Mouse (Mus musculus) G1E (cell line): ENCODE measurements around the gene 4930518I15Rik. TPM values are rescaled to one million over a fixed set of nuclear protein-coding genes. Genes with fewer than 3 reads are reported as not detected.

Source experiments
- ATAC-seq: 2 replicates; pipeline ENCODE4 v1.8.0; 2016; ENCODE audit warnings: mild to moderate bottlenecking; ENCODE audit not compliant: insufficient number of reproducible peaks, poor library complexity, low FRiP score, severe bottlenecking; ENCODE audit errors: extremely low read depth
- DNase-seq: peaks from one replicate; pipeline ENCODE4 v3.0.0; 2012; ENCODE audit warnings: low spot score
- H3K27me3 ChIP-seq: 2 replicates; pipeline ENCODE4 v1.6.1; 2012; ENCODE audit warnings: mild to moderate bottlenecking, low read length, inconsistent platforms; ENCODE audit not compliant: insufficient read depth
- H3K36me3 ChIP-seq: replicated peaks from 2 replicates; pipeline ENCODE3; 2012; ENCODE audit warnings: mild to moderate bottlenecking, inconsistent platforms
- H3K4me1 ChIP-seq: 2 replicates; pipeline ENCODE4 v1.6.1; 2012; ENCODE audit warnings: low read depth, low read length, inconsistent platforms, mixed read lengths; ENCODE audit not compliant: insufficient read depth
- H3K4me3 ChIP-seq: 2 replicates; pipeline ENCODE4 v1.5.1; 2012; ENCODE audit warnings: low read depth, mild to moderate bottlenecking, inconsistent platforms, low read length, moderate library complexity, mixed read lengths
- H3K9me3 ChIP-seq: replicated peaks from 2 replicates; pipeline ENCODE4 v1.6.1; 2012; ENCODE audit warnings: inconsistent platforms
- CTCF ChIP-seq: IDR thresholded peaks from 2 replicates; pipeline ENCODE4 v1.5.1; 2012; ENCODE audit warnings: low read depth, low read length, inconsistent platforms, mixed read lengths
- GATA1 ChIP-seq: IDR thresholded peaks from 2 replicates; pipeline ENCODE4 v1.6.1; 2012; ENCODE audit warnings: borderline replicate concordance, low read length, inconsistent platforms, mixed read lengths
- GATA2 ChIP-seq: IDR thresholded peaks from 2 replicates; pipeline ENCODE4 v1.6.1; 2012; ENCODE audit warnings: low read depth, low read length, inconsistent platforms, borderline replicate concordance
- POLR2AphosphoS5 ChIP-seq: IDR thresholded peaks from 2 replicates; pipeline ENCODE4 v1.6.1; 2012; ENCODE audit warnings: low read depth, low read length, inconsistent platforms; ENCODE audit not compliant: insufficient replicate concordance
- TAL1 ChIP-seq: conservative IDR thresholded peaks from 2 replicates; pipeline ENCODE4 v1.6.1; 2012; ENCODE audit warnings: low read depth, low read length, inconsistent platforms, mixed read lengths
- polyA plus RNA-seq: library from polyadenylated mRNA; stranded (reverse); fragments of >175 nt; gene quantifications from 2 replicates; pipeline ENCODE4 v1.2.3, GENCODE M21; 2012
- total RNA-seq, 2 experiments: library from RNA; stranded (forward) in 1 of 2; stranded (reverse) in 1 of 2; fragments of 200-1000 nt in 1 of 2; fragments of >200 nt in 1 of 2; fragmentation: Nextera tagmentation in 1 of 2; gene quantifications; 2 replicates each; pipeline ENCODE4 v1.2.3; 2014 to 2017

Gene 4930518I15Rik
- total and polyA plus RNA-seq, 3 experiments = 0.09 to 4.2 (median 1.6) TPM

DNA sequence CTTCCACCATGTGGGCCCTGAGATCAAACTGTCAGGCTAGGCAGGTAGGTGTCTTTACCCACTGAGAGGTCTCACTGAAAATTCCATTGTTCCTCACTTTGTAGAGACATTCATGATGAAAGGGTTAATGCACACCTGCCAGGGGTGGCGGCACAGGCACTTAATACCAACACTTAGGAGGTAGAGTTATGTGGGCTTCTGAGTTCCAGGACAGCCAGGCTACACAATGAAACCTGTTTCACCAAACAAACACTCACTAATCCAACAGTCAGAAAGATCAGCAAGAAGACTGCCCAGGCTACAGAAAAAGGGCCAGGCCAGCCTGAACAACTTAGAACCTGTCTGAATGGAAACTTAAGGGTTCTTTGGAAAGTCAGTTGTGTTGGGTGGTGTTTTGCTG, 41.6 kb downstream of the 4930518I15Rik start:
- TF ChIP-seq GATA2 (no peak), TAL1 (no peak), CTCF (no peak), POLR2AphosphoS5 (no peak), GATA1 (no peak)
- H3K4me1 ChIP-seq = no peaks in the 10 kb centered on the region
- H3K4me3 ChIP-seq = no peak overlapping the region
- no peaks in the 10 kb centered on the region for H3K36me3 ChIP-seq
- ATAC-seq (no peak), DNase-seq (no peak)
- H3K27me3 ChIP-seq = peaks cover 27% of the 10 kb centered on the region
- H3K9me3 ChIP-seq = no peaks in the 10 kb centered on the region

DNA sequence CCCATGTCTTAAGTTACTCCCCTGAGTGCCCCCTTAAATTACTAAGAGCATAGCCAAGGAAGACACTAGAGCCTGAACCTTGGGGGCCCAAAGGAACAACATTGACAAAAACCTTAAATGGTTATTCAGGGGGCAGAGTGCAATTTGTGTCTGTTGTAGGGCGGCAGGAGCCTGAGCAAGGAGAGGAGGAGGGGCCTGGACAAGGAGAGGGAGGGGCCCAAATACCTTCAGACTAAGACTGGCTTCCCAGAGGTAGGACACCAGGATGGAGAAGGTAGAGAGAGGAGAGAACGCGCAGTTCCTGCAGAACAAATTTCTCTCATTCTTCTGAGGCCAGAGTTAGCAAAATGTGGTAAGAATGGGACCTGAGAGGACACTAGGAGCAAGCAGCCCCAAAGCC, 42.3 kb downstream of the 4930518I15Rik start:
- ATAC-seq (no peak), DNase-seq (no peak)
- TF ChIP-seq POLR2AphosphoS5 (no peak), CTCF (no peak), GATA2 (no peak), GATA1 (no peak), TAL1 (no peak)
- no peak overlapping the region for H3K4me3 ChIP-seq
- peaks cover 27% of the 10 kb centered on the region for H3K27me3 ChIP-seq
- H3K36me3 ChIP-seq = no peaks in the 10 kb centered on the region
- H3K4me1 ChIP-seq = no peaks in the 10 kb centered on the region
- H3K9me3 ChIP-seq = no peaks in the 10 kb centered on the region

GRCm38 (mm10) chr2:156814893-156815292, 42.9 kb downstream of the 4930518I15Rik start:
- no peak for ATAC-seq
- no peak for DNase-seq
- peaks cover 24% of the 10 kb centered on the region for H3K27me3 ChIP-seq
- TF ChIP-seq GATA2 = no peak
- no peak for TF ChIP-seq CTCF
- no peak for TF ChIP-seq GATA1
- no peak for TF ChIP-seq POLR2AphosphoS5
- no peak for TF ChIP-seq TAL1
- H3K4me3 ChIP-seq = no peak overlapping the region
- H3K36me3 ChIP-seq = no peaks in the 10 kb centered on the region
- no peaks in the 10 kb centered on the region for H3K9me3 ChIP-seq
- H3K4me1 ChIP-seq = peaks cover 3% of the 10 kb centered on the region; the same call in 1 of the 2 replicates

DNA sequence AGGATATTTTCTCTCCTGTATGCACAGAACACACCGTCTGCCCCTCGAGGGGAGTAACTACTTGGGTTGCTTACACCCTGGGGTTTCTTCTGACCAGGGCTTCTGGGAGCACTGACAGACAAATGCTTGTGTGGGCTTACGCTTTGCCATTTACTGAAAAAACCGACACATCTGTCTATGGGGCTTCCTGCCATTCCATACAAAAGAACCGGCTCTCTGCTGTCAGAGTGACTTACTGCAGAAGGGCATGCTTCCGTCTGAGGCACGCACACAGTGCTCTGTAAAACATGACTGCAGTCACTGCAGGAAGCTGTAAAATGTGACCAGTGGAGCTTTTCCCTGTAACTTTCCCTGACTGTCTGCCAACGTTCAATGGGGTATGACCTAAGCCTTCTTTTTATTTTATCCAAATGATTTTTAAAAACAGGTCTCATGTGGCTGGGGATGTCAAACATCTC, 43.4 kb downstream of the 4930518I15Rik start:
- TF ChIP-seq POLR2AphosphoS5 (no peak), GATA2 (no peak), TAL1 (no peak), CTCF (no peak), GATA1 (no peak)
- H3K4me1 ChIP-seq = peaks cover 8% of the 10 kb centered on the region; the same call in 1 of the 2 replicates
- H3K36me3 ChIP-seq = no peaks in the 10 kb centered on the region
- DNase-seq (no peak), ATAC-seq (no peak)
- no peaks in the 10 kb centered on the region for H3K9me3 ChIP-seq
- no peak overlapping the region for H3K4me3 ChIP-seq
- peaks cover 20% of the 10 kb centered on the region for H3K27me3 ChIP-seq

DNA sequence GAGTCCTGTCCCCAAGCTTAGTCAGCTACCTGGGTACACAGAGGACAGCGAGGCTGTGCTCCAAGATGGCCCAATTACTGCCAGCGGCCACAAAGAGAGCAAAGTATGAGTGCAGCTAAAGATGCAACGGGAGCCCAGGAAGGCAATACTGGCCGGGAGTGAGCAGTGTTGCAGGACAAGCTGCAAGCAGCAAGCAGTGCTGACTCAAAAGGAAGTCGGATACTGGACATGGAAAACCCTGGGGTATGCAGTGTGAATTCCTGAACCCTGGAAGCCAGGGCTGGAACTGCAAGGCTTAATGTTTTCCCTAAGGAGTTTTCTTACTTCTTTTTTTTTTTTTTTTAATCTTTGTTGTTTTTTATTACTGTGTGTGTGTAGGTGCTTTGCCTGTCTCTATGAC, 46.2 kb downstream of the 4930518I15Rik start:
- ATAC-seq (no peak), DNase-seq (no peak)
- Histone ChIP-seq H3K27me3 (peaks cover 8% of the 10 kb centered on the region; the same call in 1 of the 2 replicates), H3K9me3 (no peaks in the 10 kb centered on the region), H3K4me3 (no peak overlapping the region), H3K4me1 (peaks cover 20% of the 10 kb centered on the region; the same call in 1 of the 2 replicates), H3K36me3 (no peaks in the 10 kb centered on the region)
- TF ChIP-seq GATA1 = no peak
- TF ChIP-seq TAL1 = no peak
- no peak for TF ChIP-seq CTCF
- no peak for TF ChIP-seq GATA2
- TF ChIP-seq POLR2AphosphoS5 = no peak

GRCm38 (mm10) chr2:156810716-156811115, 47.0 kb downstream of the 4930518I15Rik start:
- DNase-seq (no peak), ATAC-seq (no peak)
- Histone ChIP-seq H3K9me3 (no peaks in the 10 kb centered on the region), H3K4me1 (peaks cover 22% of the 10 kb centered on the region; the same call in 1 of the 2 replicates), H3K4me3 (no peak overlapping the region), H3K27me3 (peaks cover 8% of the 10 kb centered on the region; the same call in 1 of the 2 replicates), H3K36me3 (no peaks in the 10 kb centered on the region)
- TF ChIP-seq GATA1 = no peak
- no peak for TF ChIP-seq POLR2AphosphoS5
- TF ChIP-seq GATA2 = no peak
- no peak for TF ChIP-seq CTCF
- no peak for TF ChIP-seq TAL1
